Mouse (Mus musculus): ENCODE measurements around the gene Grwd1. TPM values are rescaled to one million over a fixed set of nuclear protein-coding genes. Genes with fewer than 3 reads are reported as not detected.

The Grwd1 gene
- total RNA-seq, 2 experiments from 2014 or later, result 22.6 to 24.2 TPM

DNA sequence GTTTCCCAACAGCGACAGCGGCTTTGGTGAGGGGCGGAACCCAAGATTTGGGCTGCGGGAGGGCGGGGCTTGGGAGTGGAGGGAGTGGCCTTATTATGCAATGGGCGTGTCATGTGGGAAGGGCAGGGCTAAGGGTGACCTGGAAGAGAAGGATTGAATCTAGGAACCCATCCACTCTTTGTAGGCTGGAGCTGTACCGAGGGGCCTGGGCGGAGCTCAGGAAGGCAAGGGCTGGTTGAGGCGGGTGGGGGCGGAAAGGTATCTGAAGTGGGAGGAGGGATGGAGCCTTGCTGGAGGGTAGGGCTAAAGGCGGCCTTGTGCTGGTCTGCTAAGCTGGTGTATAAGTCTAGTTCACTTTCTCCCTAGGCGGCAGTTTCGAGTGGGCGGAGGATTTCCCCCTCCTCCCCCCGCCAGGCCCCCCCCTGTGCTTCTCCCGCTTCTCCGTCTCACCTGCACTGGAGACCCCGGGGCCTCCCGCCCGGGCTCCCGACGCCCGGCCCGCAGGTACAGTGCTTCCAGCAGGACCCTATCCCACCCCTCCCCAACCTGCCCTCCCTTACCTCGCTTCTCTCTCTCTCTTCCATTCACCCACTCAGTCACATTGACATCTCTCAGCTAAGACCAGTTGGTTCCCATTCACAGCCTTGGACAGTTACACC is 30.1 kb downstream of the Grwd1 start:
- peak; percentile 78 for ATAC-seq (replicated peaks; ENCODE audit: poor library complexity)

- no peak for ATAC-seq (replicated peaks; ENCODE audit: poor library complexity)
Observed at GRCm38 (mm10) chr7:45800001-45800400, 30.7 kb downstream of the Grwd1 start.

DNA sequence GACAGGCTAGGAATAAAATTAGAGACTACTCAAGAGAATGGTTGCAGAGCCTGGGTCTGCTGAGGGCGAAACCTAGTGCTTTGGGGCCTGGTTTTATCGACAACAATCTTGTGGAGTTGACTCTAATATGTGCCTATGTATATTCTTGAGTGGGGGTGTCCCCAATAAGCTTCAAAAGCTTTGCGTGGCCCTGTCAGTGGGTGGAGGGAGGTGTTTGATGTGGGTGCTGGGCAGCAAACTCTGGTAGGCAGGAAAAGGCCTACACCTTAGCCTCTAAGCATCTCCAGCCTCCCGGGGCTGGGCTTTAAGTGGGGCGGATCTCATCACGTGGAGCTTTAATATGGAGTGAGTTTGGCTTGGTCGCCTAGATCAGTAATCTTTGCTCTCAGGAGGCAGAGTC is 31.8 kb downstream of the Grwd1 start:
- ATAC-seq (replicated peaks; ENCODE audit: poor library complexity), result no peak

DNA sequence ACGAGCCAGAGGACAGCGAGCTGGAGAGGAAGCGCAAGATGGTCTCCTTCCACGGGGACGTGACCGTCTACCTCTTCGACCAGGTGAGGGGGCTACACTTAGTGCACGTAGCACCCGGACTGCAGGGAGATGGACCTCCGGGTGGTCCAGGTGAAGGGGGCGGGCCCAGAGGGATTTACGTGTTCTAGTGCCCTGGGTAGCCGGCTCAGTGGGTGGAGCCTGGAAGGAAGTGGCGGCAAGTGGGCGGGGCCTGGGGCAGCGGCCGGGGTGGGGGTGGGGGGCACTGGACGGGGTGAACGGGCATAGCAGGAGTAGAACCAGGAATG is 32.3 kb downstream of the Grwd1 start:
- no peak for ATAC-seq (replicated peaks; ENCODE audit: poor library complexity)

GRCm38 (mm10) chr7:45797661-45798510 is 32.9 kb downstream of the Grwd1 start:
- no peak for ATAC-seq (replicated peaks; ENCODE audit: poor library complexity)

GRCm38 (mm10) chr7:45796950-45797349 is 33.8 kb downstream of the Grwd1 start:
- ATAC-seq (replicated peaks; ENCODE audit: poor library complexity), result no peak

DNA sequence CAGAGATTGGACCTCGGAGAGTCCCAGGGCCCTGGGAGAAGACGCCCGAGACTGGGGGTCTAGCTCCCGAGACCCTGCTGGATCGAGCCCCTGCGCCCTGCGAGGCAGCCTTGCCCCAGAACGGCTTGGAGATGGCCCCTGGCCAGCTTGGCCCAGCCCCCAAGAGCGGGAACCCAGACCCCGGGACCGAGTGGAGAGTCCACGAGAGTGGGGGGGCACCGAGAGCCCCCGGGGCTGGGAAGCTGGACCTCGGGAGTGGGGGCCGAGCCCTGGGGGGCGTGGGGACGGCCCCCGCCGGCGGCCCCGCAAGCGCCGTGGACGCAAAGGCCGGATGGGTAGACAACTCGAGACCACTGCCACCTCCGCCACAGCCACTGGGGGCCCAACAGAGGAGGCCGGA is 35.8 kb downstream of the Grwd1 start:
- ATAC-seq (replicated peaks; ENCODE audit: poor library complexity), result no peak

GRCm38 (mm10) chr7:45793969-45794585 is 36.7 kb downstream of the Grwd1 start:
- ATAC-seq (replicated peaks; ENCODE audit: poor library complexity), result no peak

GRCm38 (mm10) chr7:45793240-45793639 is 37.5 kb downstream of the Grwd1 start:
- ATAC-seq (replicated peaks; ENCODE audit: poor library complexity), result no peak

DNA sequence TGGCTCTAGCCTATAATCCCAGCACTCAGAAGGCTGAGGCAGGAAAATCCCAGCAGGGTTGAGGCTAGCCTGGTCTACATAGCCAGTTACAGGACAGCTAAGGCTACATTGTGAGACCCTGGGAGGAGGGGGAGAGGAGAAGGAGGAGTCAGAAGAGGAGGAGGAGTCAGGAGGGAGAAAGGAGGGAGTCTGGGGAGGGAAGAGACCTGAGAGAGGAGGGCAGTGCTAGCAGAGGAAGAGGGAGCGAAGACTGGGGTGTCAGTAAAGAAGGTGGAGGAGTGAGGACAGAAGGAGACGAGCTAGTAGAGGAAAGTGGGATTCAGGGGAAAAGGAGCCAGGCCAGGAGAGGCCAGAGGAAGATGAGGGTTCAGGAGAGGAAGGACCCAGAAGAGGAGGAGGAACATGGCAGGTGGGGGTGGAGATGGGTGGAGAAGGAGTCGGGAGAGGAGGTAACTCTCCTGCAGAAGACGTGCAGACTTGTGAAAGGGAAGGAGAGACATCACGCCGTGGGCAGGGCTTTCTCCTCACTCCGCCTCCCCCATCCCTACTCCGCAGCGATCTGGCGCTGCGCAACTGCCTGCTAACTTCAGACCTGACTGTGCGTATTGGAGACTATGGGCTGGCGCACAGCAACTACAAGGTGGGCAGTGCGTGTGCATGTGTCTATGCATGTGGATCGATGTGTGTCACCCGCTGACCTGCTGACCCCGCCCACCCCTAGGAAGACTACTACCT is 38.8 kb downstream of the Grwd1 start:
- ATAC-seq (replicated peaks; ENCODE audit: poor library complexity), result no peak

DNA sequence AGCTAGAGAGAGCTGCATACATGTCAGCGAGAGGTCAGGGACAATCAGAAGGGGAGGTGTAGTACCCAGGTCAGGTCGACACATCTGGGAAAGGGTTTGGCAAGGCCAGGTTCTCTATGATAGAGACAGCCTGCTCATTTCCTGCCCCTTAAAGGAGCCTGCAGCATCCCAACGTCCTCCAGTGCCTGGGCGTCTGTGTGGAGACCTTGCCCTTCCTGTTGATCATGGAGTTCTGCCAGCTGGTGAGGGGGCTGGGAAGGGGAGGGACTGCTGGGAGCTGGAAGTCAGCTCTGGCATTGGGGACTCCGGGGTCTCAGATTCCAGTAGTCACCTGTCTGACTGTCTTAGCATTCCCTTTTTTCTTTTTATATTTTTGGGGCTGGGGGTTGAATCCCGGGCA is 40.0 kb downstream of the Grwd1 start:
- ATAC-seq (replicated peaks; ENCODE audit: poor library complexity), result no peak

GRCm38 (mm10) chr7:45787642-45788041 is 43.1 kb downstream of the Grwd1 start:
- ATAC-seq (replicated peaks; ENCODE audit: poor library complexity), result no peak

GRCm38 (mm10) chr7:45786661-45787413 is 43.9 kb downstream of the Grwd1 start:
- ATAC-seq (replicated peaks; ENCODE audit: poor library complexity), result no peak

- ATAC-seq (replicated peaks; ENCODE audit: poor library complexity), result no peak
Observed at GRCm38 (mm10) chr7:45786136-45786578, 44.6 kb downstream of the Grwd1 start.

GRCm38 (mm10) chr7:45785388-45786135 is 45.2 kb downstream of the Grwd1 start:
- no peak for ATAC-seq (replicated peaks; ENCODE audit: poor library complexity)

DNA sequence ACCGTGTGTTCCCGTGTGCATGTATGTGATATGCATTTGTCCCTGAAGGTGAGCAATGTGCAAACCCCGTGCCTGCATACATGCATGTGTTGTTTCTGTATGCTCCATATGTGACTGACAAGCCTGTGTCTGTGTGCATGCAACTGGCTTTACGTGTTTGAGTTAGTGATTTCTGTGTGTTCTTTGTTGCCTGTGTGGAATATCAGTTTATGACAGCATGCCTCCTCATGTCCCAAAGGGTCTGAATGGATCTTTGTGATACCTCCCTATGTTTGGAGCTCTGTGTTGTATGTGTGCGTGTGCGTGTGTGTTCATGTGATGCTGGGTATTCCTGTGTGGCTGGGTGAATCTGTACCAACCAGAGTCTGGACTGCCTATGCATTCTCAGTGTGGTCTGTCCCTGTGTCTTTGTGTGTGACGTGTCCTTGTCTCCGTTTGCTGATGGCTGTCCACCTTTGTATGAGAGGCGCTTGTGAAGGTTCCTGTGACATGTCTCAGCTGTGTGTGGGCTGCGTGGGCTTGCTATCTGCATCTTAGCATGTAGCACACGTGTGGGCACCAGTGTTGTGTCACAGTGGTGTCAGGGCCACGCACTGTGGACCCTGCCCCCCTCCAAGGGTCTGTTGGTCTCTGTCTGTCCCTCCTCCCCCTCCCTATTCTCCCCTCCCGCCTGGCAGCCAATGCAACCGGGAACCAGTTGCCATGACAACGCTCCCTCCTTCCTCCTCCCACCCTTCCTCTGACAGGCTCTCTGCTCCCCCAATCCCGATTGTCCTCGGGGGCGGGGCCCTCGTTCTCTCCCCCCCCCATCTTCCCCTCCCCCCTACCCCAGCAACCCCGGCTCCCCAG is 46.0 kb downstream of the Grwd1 start, which contains the start of gene Sult2b1:
Sult2b1 (minus strand) TSS at position 146 of the 849 bp plus-strand sequence.
- no peak for ATAC-seq (replicated peaks; ENCODE audit: poor library complexity)

DNA sequence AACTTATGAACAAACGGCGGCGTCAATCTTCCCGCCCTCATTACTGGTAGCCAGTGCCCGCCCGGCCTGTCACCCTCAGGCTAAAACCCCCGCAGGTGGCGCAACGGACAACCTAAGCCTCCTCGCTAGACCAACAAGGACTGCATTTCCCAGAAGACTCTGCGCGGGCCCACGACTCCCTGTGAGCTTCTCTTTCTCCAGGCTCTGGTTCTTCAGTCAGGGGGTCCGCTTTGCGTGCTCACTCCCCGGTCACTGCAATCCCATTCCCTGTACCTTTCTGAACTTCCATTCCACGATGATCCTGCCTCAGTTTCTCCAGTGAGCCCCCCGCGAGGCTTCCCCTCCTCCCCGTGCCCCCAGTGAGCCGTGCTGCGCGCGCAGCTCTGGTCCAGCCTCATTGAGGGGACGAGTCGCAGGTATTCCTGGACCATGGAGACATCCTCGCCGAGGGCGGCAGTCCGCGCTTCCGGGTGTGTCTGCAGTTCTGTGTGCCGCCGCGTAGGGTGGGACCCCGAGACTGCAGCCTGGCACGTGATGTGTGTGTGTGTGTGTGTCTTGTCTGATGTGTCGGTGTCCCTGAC is 47.1 kb downstream of the Grwd1 start, which contains the start of gene Lmtk3:
Lmtk3 (plus strand) TSS at position 228 of the 581 bp plus-strand sequence.
- peak; percentile 77 for ATAC-seq (replicated peaks; ENCODE audit: poor library complexity)

DNA sequence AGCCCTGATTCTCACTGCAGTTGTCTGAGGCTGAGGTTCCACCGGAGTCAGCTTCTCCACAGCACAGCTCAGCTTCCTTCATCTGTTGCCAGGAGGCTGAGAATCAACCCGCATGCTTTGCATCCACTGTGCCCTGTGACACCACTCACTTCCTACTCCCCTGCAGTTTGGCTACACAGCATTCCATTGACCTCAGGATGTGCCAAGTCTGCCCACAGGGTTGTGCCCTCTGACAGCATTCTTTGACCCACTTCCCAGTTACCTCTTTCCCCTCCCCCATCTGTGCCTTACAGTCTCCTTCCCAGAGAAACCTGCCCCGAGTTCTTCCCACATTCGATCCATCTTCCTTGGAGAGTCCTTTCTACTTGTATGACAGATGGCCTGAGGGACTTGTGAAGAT is 48.5 kb downstream of the Grwd1 start:
- ATAC-seq (replicated peaks; ENCODE audit: poor library complexity), result no peak

Data from megakaryocyte progenitor cell, adult 5-6 weeks (primary cell).